Mouse (Mus musculus) stomach, embryonic 14.5 days (tissue): ENCODE data around the gene Cfap299. TPM values are rescaled to one million over a fixed set of nuclear protein-coding genes. Genes with fewer than 3 reads are reported as not detected.

Source experiments
- ATAC-seq: fragments of 200-750 bp; cut with Nextera tagmentation; 2 replicates; pipeline ENCODE4 v1.8.0; 2017; ENCODE audit warnings: low read depth, moderate TSS enrichment; ENCODE audit not compliant: insufficient number of reproducible peaks, insufficient read depth, low FRiP score
- H3K27ac ChIP-seq: fragments of 300-500 bp; sonication (generic); 2 replicates; pipeline ENCODE4 v1.5.1; 2014; ENCODE audit warnings: mild to moderate bottlenecking, low read length, moderate library complexity, mixed read lengths
- H3K27me3 ChIP-seq: fragments of 300-500 bp; sonication (generic); 2 replicates; pipeline ENCODE4 v1.6.1; 2014; ENCODE audit warnings: low read length, control low read depth, mixed read lengths; ENCODE audit not compliant: control insufficient read depth, insufficient read depth
- H3K36me3 ChIP-seq: fragments of 300-500 bp; sonication (generic); 2 replicates; pipeline ENCODE4 v1.6.1; 2014; ENCODE audit warnings: mild to moderate bottlenecking, control low read depth, low read length, moderate library complexity, mixed read lengths; ENCODE audit not compliant: control insufficient read depth, insufficient read depth
- H3K4me1 ChIP-seq: fragments of 300-500 bp; sonication (generic); 2 replicates; pipeline ENCODE4 v1.6.1; 2014; ENCODE audit warnings: low read length, control low read depth, mixed read lengths; ENCODE audit not compliant: control insufficient read depth, insufficient read depth
- H3K4me2 ChIP-seq: fragments of 300-500 bp; sonication (generic); replicated peaks from 2 replicates; pipeline ENCODE4 v1.6.1; 2014; ENCODE audit warnings: low read depth, low read length, control low read depth
- H3K4me3 ChIP-seq: fragments of 300-500 bp; sonication (generic); 2 replicates; pipeline ENCODE4 v1.5.1; 2014; ENCODE audit warnings: low read depth, low read length, control low read depth
- H3K9ac ChIP-seq: fragments of 300-500 bp; sonication (generic); replicated peaks from 2 replicates; pipeline ENCODE4 v1.6.1; 2014; ENCODE audit warnings: low read depth, mild to moderate bottlenecking, control low read depth, low read length, moderate library complexity, mixed read lengths
- H3K9me3 ChIP-seq: fragments of 300-500 bp; sonication (generic); 2 replicates; pipeline ENCODE4 v1.6.1; 2016; ENCODE audit warnings: low read depth, low read length, control low read depth; ENCODE audit not compliant: control insufficient read depth
- WGBS: fragments of 180-500 bp; shearing (Covaris S2); extraction: QIAGEN DNeasy Blood & Tissue Kit; methylation state at CpG from one replicate; pipeline ENCODE4 v1.1.7; 2014; 5-methylcytosine and 5-hydroxymethylcytosine counted together
- microRNA counts: library from miRNA; unstranded; fragments of <30 nt; microRNA quantifications from one replicate; lab custom pipeline; 2016
- microRNA-seq: library from miRNA; unstranded; fragments of <30 nt; microRNA quantifications from one replicate; pipeline ENCODE4, GENCODE M21; 2016
- polyA plus RNA-seq: library from polyadenylated mRNA; unstranded; fragments of >200 nt; fragmentation: Nextera tagmentation; extraction: Ambion mirVana; gene quantifications from 2 replicates; pipeline ENCODE4 v1.2.1, GENCODE M21; 2014

Cfap299 gene
- polyA plus RNA-seq, 1 experiment from 2014 or later, result 0.59 TPM

DNA sequence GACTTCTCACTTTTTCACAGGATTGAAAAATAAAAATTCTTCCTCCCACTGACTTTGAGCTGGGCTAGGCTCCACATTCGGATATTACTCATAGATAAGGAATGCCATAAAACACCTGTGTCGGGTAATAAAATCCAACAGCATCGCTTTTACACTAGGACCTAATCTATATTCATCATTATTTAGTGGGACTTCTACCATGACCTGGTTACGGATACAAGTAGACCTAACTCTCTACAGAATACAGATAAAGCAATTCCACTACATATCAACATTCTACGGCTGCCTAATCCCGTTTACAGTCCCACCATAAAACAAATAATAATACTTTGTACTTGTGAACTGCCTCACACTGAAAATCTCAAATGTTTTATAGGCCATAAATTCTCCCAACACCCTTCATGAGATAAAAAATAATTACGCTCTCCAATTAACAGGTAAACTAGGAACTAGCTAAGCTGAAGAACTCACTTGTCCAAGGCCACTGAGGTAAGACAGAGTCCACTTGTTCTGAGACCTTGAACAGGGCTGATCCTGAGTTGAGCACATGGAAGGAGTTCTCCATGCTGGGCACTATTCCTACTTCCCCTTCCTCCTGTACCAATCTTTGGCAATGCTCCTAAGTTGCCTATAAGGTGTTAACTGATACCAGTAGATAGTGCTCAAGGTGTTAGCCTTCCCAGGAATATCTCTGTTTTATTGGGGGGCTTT lies 513.7 kb downstream of the Cfap299 start:
- Histone ChIP-seq H3K36me3 (no peaks in the 10 kb centered on the region), H3K27me3 (no peaks in the 10 kb centered on the region), H3K9me3 (no peaks in the 10 kb centered on the region), H3K4me3 (no peak overlapping the region), H3K27ac (no peak overlapping the region), H3K9ac (no peak overlapping the region), H3K4me1 (no peaks in the 10 kb centered on the region), H3K4me2 (no peak overlapping the region)
- ATAC-seq, result no peak
- WGBS, result 64% methylated on average over 7 of the region's 7 CpGs

DNA sequence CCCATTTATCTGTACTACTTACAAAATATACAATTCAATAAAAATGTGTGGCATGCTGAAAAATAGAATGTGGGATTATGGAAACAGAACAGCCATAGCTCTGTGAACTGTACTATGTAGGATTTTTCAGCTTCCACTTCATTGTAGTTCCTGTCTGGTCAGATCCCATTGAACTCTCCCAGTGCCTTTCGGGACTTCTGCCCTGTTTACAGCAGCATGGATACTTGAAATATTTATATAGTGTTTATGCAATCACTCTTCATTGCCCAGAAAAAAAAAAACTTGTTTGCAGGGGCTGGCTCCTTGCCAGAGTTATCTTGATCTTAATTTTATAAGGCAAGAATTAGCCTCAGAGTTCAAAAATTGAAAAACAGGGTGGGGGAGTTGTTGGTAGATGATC lies 515.6 kb downstream of the Cfap299 start:
- H3K4me2 ChIP-seq, result no peak overlapping the region
- H3K36me3 ChIP-seq, result no peaks in the 10 kb centered on the region
- WGBS, result 45% methylated on average over 1 of the region's 1 CpGs
- no peak for ATAC-seq
- no peaks in the 10 kb centered on the region for H3K4me1 ChIP-seq
- no peak overlapping the region for H3K27ac ChIP-seq
- H3K9ac ChIP-seq, result no peak overlapping the region
- no peaks in the 10 kb centered on the region for H3K9me3 ChIP-seq
- H3K27me3 ChIP-seq, result no peaks in the 10 kb centered on the region
- no peak overlapping the region for H3K4me3 ChIP-seq

MicroRNA genes within 50 kb of the gene (microRNA counts, 519-probe panel; counts per million panel counts)
- not detected for microRNA mmu-miR-703 (lab: Ali Mortazavi, UCI)

Small RNAs within 50 kb of the gene (microRNA-seq; reads per million reads assigned to microRNA genes)
- not detected for gene Mir703

Other genes with a start within 250 kb of the Cfap299 start
- 0.22 TPM in 1 of 2 replicates, not detected in the other for gene Prdm8, start 162.1 kb upstream of the Cfap299 start, polyA plus RNA-seq
- gene Fgf5, start 75.1 kb upstream of the Cfap299 start, polyA plus RNA-seq, result 3.6 and 4.1 TPM in 2 replicates
- gene Gm11111, start 223.4 kb downstream of the Cfap299 start, polyA plus RNA-seq, result not detected in 2 replicates